Mouse (Mus musculus) testis, adult 2 months (tissue): Measurements from ENCODE around the gene Sdhc.

Experiments
- CTCF ChIP-seq: fragments of 200-500 bp; IDR thresholded peaks from 2 replicates; pipeline ENCODE4 v1.5.1; 2012; ENCODE audit warnings: low read depth, mild to moderate bottlenecking, inconsistent platforms, low read length, moderate library complexity; ENCODE audit not compliant: control insufficient read depth, insufficient read depth, insufficient replicate concordance
- POLR2A ChIP-seq: fragments of 200-500 bp; IDR thresholded peaks from 2 replicates; pipeline ENCODE4 v1.6.1; 2012; ENCODE audit warnings: low read depth, mild to moderate bottlenecking, inconsistent platforms, low read length, moderate library complexity; ENCODE audit not compliant: control insufficient read depth

GRCm38 (mm10) chr1:171190832-171191231 is 40.4 kb upstream of the Sdhc start:
- no peak for TF ChIP-seq CTCF
- no peak for TF ChIP-seq POLR2A
